Mouse (Mus musculus): ENCODE data around the gene Olfr456. TPM values are rescaled to one million over a fixed set of nuclear protein-coding genes. Genes with fewer than 3 reads are reported as not detected.

Gene Olfr456
- total and polyA plus RNA-seq, 3 experiments = not detected

- Histone ChIP-seq H3K79me2 (ENCODE audit: control insufficient read depth, insufficient read depth, low read length, poor library complexity) (no peaks in the 10 kb centered on the region), H3K27ac (ENCODE audit: control insufficient read depth, low read depth, low read length) (no peak overlapping the region), H3K9ac (ENCODE audit: control insufficient read depth, low read depth, low read length, poor library complexity, severe bottlenecking) (no peak overlapping the region), H3K9me3 (replicated peaks; ENCODE audit: insufficient read depth, low read length) (no peaks in the 10 kb centered on the region), H3K4me3 (ENCODE audit: control insufficient read depth in 1 of 2, insufficient read depth in 1 of 2, low read depth in 2 of 2, low read length in 2 of 2) (no peak overlapping the region), H3K4me1 (ENCODE audit: control insufficient read depth in 1 of 2, insufficient read depth in 2 of 2, low read length in 2 of 2) (no peaks in the 10 kb centered on the region), H3K36me3 (ENCODE audit: control insufficient read depth in 1 of 2, insufficient read depth in 2 of 2, low read length in 2 of 2) (no peaks in the 10 kb centered on the region), H3K27me3 (ENCODE audit: control insufficient read depth in 1 of 2, insufficient read depth in 2 of 2, low read length in 2 of 2) (no peaks in the 10 kb centered on the region)
- TF ChIP-seq TCF12 (IDR thresholded peaks at IDR 0.05; ENCODE audit: low read depth, low read length) (no peak), ELF1 (IDR thresholded peaks at IDR 0.05; ENCODE audit: low read depth, low read length) (no peak), ZKSCAN1 (IDR thresholded peaks at IDR 0.05; ENCODE audit: low read depth, low read length) (no peak), RCOR1 (IDR thresholded peaks at IDR 0.05; ENCODE audit: low read depth, low read length) (no peak), UBTF (IDR thresholded peaks at IDR 0.05; ENCODE audit: borderline replicate concordance, insufficient read depth, low read depth, low read length) (no peak), MAZ (IDR thresholded peaks at IDR 0.05; ENCODE audit: low read depth, low read length) (no peak), ZMIZ1 (IDR thresholded peaks at IDR 0.05; ENCODE audit: low read depth, low read length) (no peak), TBP (IDR thresholded peaks at IDR 0.05; ENCODE audit: low read depth, low read length) (no peak), SMC3 (IDR thresholded peaks at IDR 0.05; ENCODE audit: low read depth, low read length) (no peak), CTCF (IDR thresholded peaks at IDR 0.05 in 2 of 3, conservative IDR thresholded peaks at IDR 0.05 in 1 of 3; ENCODE audit: control insufficient read depth in 1 of 3, insufficient read depth in 1 of 3, low read depth in 2 of 3, low read length in 3 of 3, poor library complexity in 1 of 3, severe bottlenecking in 1 of 3) (no peak), GABPA (IDR thresholded peaks at IDR 0.05; ENCODE audit: low read depth, low read length) (no peak)
- no peak for DNase-seq (ENCODE audit: low read depth, low spot score)
Observed at GRCm38 (mm10) chr6:42509311-42509710, 22.3 kb upstream of the Olfr456 start.

DNA sequence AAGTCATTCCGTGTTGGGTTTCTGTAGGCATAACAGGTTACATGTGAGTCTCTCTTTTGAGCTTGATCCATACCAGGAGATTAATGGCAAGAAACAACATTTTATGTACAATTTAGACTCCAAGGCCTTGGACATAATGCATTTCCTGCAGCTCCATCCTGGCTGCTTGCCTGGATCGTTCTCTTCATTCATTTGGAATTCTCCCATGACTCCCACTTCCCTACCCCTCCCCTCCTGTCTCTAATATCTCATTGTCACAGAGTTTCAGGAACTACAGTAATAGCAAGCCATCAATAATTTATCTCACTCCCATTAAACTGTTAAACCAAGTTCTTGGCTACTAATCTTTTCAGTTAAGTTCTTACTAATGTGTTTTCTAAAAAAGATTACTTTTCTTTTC is 16.5 kb upstream of the Olfr456 start:
- no peak overlapping the region for H3K4me3 ChIP-seq (ENCODE audit: control insufficient read depth in 1 of 2, insufficient read depth in 1 of 2, low read depth in 2 of 2, low read length in 2 of 2)
- H3K27me3 ChIP-seq (ENCODE audit: control insufficient read depth in 1 of 2, insufficient read depth in 2 of 2, low read length in 2 of 2) = no peaks in the 10 kb centered on the region
- H3K4me1 ChIP-seq (ENCODE audit: control insufficient read depth in 1 of 2, insufficient read depth in 2 of 2, low read length in 2 of 2) = no peaks in the 10 kb centered on the region
- no peak for DNase-seq (ENCODE audit: low read depth, low spot score)
- TF ChIP-seq RCOR1 (IDR thresholded peaks at IDR 0.05; ENCODE audit: low read depth, low read length) = no peak
- no peak overlapping the region for H3K27ac ChIP-seq (ENCODE audit: control insufficient read depth, low read depth, low read length)
- H3K9ac ChIP-seq (ENCODE audit: control insufficient read depth, low read depth, low read length, poor library complexity, severe bottlenecking) = no peak overlapping the region
- no peaks in the 10 kb centered on the region for H3K79me2 ChIP-seq (ENCODE audit: control insufficient read depth, insufficient read depth, low read length, poor library complexity)
- no peaks in the 10 kb centered on the region for H3K36me3 ChIP-seq (ENCODE audit: control insufficient read depth in 1 of 2, insufficient read depth in 2 of 2, low read length in 2 of 2)
- H3K9me3 ChIP-seq (replicated peaks; ENCODE audit: insufficient read depth, low read length) = no peaks in the 10 kb centered on the region

DNA sequence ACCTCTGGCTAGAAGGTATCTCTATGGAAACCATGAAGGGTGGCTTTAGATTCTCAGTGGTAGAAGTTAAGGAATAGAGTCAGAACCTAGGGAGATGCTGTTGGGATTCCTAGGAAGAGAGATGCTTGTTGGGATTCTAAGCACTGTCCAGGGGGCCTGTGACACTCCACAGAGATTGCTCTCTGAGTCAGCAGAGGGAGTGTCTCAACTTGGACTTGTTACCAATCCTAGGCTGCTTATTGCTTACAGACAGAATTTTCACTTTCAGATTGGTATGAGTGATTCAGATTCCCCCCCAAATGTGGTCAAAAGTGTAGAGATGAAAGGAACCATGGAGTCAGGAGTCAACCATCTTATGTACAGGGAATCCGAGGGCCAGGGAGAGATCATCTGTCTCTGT is 2.7 kb upstream of the Olfr456 start:
- Histone ChIP-seq H3K27ac (ENCODE audit: control insufficient read depth, low read depth, low read length) (no peak overlapping the region), H3K9ac (ENCODE audit: control insufficient read depth, low read depth, low read length, poor library complexity, severe bottlenecking) (no peak overlapping the region), H3K79me2 (ENCODE audit: control insufficient read depth, insufficient read depth, low read length, poor library complexity) (no peaks in the 10 kb centered on the region), H3K27me3 (ENCODE audit: control insufficient read depth in 1 of 2, insufficient read depth in 2 of 2, low read length in 2 of 2) (no peaks in the 10 kb centered on the region), H3K36me3 (ENCODE audit: control insufficient read depth in 1 of 2, insufficient read depth in 2 of 2, low read length in 2 of 2) (no peaks in the 10 kb centered on the region), H3K4me3 (ENCODE audit: control insufficient read depth in 1 of 2, insufficient read depth in 1 of 2, low read depth in 2 of 2, low read length in 2 of 2) (no peak overlapping the region), H3K9me3 (replicated peaks; ENCODE audit: insufficient read depth, low read length) (no peaks in the 10 kb centered on the region), H3K4me1 (ENCODE audit: control insufficient read depth in 1 of 2, insufficient read depth in 2 of 2, low read length in 2 of 2) (no peaks in the 10 kb centered on the region)
- DNase-seq (ENCODE audit: low read depth, low spot score) = no peak
- TF ChIP-seq EP300 (IDR thresholded peaks at IDR 0.05; ENCODE audit: low read depth in 1 of 2, low read length in 2 of 2) = no peak
- TF ChIP-seq ZC3H11A (IDR thresholded peaks at IDR 0.05; ENCODE audit: low read depth, low read length) = no peak
- no peak for TF ChIP-seq RCOR1 (IDR thresholded peaks at IDR 0.05; ENCODE audit: low read depth, low read length)
- no peak for TF ChIP-seq MAZ (IDR thresholded peaks at IDR 0.05; ENCODE audit: low read depth, low read length)
- no peak for TF ChIP-seq MXI1 (IDR thresholded peaks at IDR 0.05; ENCODE audit: low read depth, low read length)
- TF ChIP-seq ZKSCAN1 (IDR thresholded peaks at IDR 0.05; ENCODE audit: low read depth, low read length) = no peak
- TF ChIP-seq TBP (IDR thresholded peaks at IDR 0.05; ENCODE audit: low read depth, low read length) = no peak
- TF ChIP-seq CHD2 (IDR thresholded peaks at IDR 0.05; ENCODE audit: low read length) = no peak
- TF ChIP-seq CTCF (IDR thresholded peaks at IDR 0.05 in 2 of 3, conservative IDR thresholded peaks at IDR 0.05 in 1 of 3; ENCODE audit: control insufficient read depth in 1 of 3, insufficient read depth in 1 of 3, low read depth in 2 of 3, low read length in 3 of 3, poor library complexity in 1 of 3, severe bottlenecking in 1 of 3) = no peak
- TF ChIP-seq MEF2A (IDR thresholded peaks at IDR 0.05; ENCODE audit: extremely low read depth, insufficient replicate concordance, low read depth, low read length, poor library complexity, severe bottlenecking) = no peak
- no peak for TF ChIP-seq HCFC1 (IDR thresholded peaks at IDR 0.05; ENCODE audit: low read depth, low read length)
- no peak for TF ChIP-seq RAD21 (IDR thresholded peaks at IDR 0.05; ENCODE audit: low read depth, low read length)
- TF ChIP-seq ZMIZ1 (IDR thresholded peaks at IDR 0.05; ENCODE audit: low read depth, low read length) = no peak
- no peak for TF ChIP-seq POLR2AphosphoS2 (IDR thresholded peaks at IDR 0.05; ENCODE audit: low read length)
- TF ChIP-seq USF2 (IDR thresholded peaks at IDR 0.05; ENCODE audit: borderline replicate concordance in 1 of 2, insufficient read depth in 1 of 2, low read depth in 1 of 2, low read length in 2 of 2) = no peak
- no peak for TF ChIP-seq KAT2A (conservative IDR thresholded peaks at IDR 0.05; ENCODE audit: low read depth, low read length)
- TF ChIP-seq MYB (IDR thresholded peaks at IDR 0.05; ENCODE audit: low read depth, low read length) = no peak
- TF ChIP-seq MAX (IDR thresholded peaks at IDR 0.05; ENCODE audit: low read length) = no peak

All from MEL (cell line).